Mouse (Mus musculus): ENCODE data around the gene Rnf227.

GRCm38 (mm10) chr11:69316361-69316760 is 23.9 kb upstream of the Rnf227 start:
- TF ChIP-seq CTCF (IDR thresholded peaks at IDR 0.05; ENCODE audit: borderline replicate concordance, insufficient read depth, low read depth, low read length), result no peak
- TF ChIP-seq POLR2A (IDR thresholded peaks at IDR 0.05; ENCODE audit: borderline replicate concordance, insufficient read depth, low read length), result no peak

All from cerebellum, adult 2 months (tissue).